Mouse (Mus musculus) brain, embryonic 14.5 days (tissue): ENCODE data around the gene Metrnl.
A peak's percentile ranks its signal among the peaks of the same experiment; 100 is the strongest.

Experiments
- CTCF ChIP-seq: fragments of 200-500 bp; IDR thresholded peaks from 2 replicates; pipeline ENCODE4 v1.5.1; 2012; ENCODE audit warnings: inconsistent platforms, mild to moderate bottlenecking, moderate library complexity, borderline replicate concordance; ENCODE audit not compliant: insufficient read depth, insufficient read length; ENCODE audit errors: extremely low read depth
- POLR2A ChIP-seq: fragments of 200-500 bp; IDR thresholded peaks from 2 replicates; pipeline ENCODE4 v1.6.1; 2012; ENCODE audit warnings: mild to moderate bottlenecking, inconsistent platforms, borderline replicate concordance; ENCODE audit not compliant: poor library complexity, insufficient read depth, insufficient read length, severe bottlenecking; ENCODE audit errors: extremely low read depth

DNA sequence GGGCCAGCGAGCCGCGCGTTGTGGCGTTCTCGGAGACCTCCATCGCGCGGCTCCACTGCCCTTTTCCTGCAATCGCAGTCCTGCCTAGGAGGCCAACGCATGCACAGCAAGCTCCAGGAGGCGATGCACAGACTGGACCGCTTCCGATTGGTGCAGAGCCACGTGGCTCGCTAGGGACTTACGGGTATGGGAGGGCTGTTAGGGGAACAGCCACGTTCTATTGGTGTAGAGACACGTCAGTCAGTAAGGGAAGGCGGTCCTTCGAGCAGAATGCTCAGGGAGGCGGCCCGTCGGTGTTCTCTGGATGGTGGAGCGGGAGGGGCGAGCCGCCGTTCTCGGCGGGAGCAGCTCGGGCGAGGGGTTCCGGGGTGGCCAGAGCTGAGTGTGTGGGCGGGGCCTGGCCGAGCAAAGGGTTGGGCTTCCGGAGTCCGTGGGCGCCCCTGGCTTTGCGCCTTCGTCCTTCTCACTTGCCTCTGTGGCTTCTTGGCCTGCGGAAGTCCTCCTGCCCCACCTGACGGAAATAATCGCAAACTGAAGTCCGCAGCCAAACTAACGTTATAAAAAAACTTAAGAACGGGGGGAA lies 28.3 kb upstream of the Metrnl start, which contains the start of gene B3gntl1:
- TF ChIP-seq CTCF, result no peak
- peak; percentile 64; the same call in 1 of the 2 replicates for TF ChIP-seq POLR2A
